Mouse (Mus musculus): ENCODE data around the gene Unc13d. TPM values are rescaled to one million over a fixed set of nuclear protein-coding genes. Genes with fewer than 3 reads are reported as not detected.
A peak's percentile ranks its signal among the peaks of the same experiment; 100 is the strongest.

Gene Unc13d
- total and polyA plus RNA-seq, 2 experiments from 2014 or later, result 0.42 to 2.7 TPM

DNA sequence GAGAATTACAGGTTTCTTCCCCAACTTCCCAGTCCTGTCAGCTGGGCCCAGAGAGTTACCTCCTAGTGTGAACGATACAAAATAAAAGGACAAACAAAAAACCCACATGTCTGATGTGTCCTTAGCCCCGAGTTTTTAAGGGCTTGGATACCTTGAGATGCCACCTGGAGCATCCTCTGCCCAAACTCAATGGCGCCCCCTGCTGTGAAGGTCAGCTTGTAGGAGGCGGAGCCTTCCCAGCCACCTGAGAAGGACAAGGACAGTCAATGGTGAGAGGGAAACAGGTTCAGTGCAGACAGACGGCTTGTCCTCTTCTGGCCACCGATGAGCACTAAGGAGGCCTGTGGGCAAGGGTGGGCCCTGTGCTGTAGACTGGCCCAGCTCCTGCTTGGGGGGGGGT, 3.3 kb upstream of the Unc13d start:
- H3K9ac ChIP-seq (replicated peaks; ENCODE audit: low read depth, low read length), result no peak overlapping the region
- H3K4me1 ChIP-seq (ENCODE audit: control insufficient read depth, insufficient read depth), result peaks cover 7% of the 10 kb centered on the region; the same call in 1 of the 2 replicates
- no peak overlapping the region for H3K4me2 ChIP-seq (ENCODE audit: low read depth, low read length)
- H3K9me3 ChIP-seq (replicated peaks; ENCODE audit: control insufficient read depth, low read length), result no peaks in the 10 kb centered on the region
- TF ChIP-seq EP300 (IDR thresholded peaks at IDR 0.05; ENCODE audit: low read depth), result no peak
- peak; percentile 45; the same call in 1 of the 2 replicates for TF ChIP-seq CTCF (IDR thresholded peaks at IDR 0.05; ENCODE audit: low read depth)
- peaks cover 54% of the 10 kb centered on the region for H3K36me3 ChIP-seq (replicated peaks; ENCODE audit: control insufficient read depth, insufficient read depth, low read length)
- H3K27me3 ChIP-seq (ENCODE audit: control insufficient read depth, insufficient read depth, low read length), result no peaks in the 10 kb centered on the region
- ATAC-seq (ENCODE audit: insufficient read depth, low read depth) (no peak), DNase-seq (ENCODE audit: low spot score) (no peak)
- H3K27ac ChIP-seq (ENCODE audit: low read depth), result no peak overlapping the region
- 79% methylated on average over 6 of the region's 6 CpGs for WGBS
- no peak overlapping the region for H3K4me3 ChIP-seq (ENCODE audit: low read depth, low read length)

- Histone ChIP-seq H3K36me3 (replicated peaks; ENCODE audit: control insufficient read depth, insufficient read depth, low read length) (peaks cover 54% of the 10 kb centered on the region), H3K4me2 (ENCODE audit: low read depth, low read length) (no peak overlapping the region), H3K9me3 (replicated peaks; ENCODE audit: control insufficient read depth, low read length) (no peaks in the 10 kb centered on the region), H3K4me1 (ENCODE audit: control insufficient read depth, insufficient read depth) (no peaks in the 10 kb centered on the region), H3K27ac (ENCODE audit: low read depth) (no peak overlapping the region), H3K9ac (replicated peaks; ENCODE audit: low read depth, low read length) (no peak overlapping the region), H3K4me3 (ENCODE audit: low read depth, low read length) (no peak overlapping the region), H3K27me3 (ENCODE audit: control insufficient read depth, insufficient read depth, low read length) (no peaks in the 10 kb centered on the region)
- TF ChIP-seq EP300 (IDR thresholded peaks at IDR 0.05; ENCODE audit: low read depth) (no peak), CTCF (IDR thresholded peaks at IDR 0.05; ENCODE audit: low read depth) (no peak)
- ATAC-seq (ENCODE audit: insufficient read depth, low read depth) (no peak), DNase-seq (ENCODE audit: low spot score) (no peak)
- 69% methylated on average over 10 of the region's 10 CpGs for WGBS
Measured at GRCm38 (mm10) chr11:116079511-116079910, 1.8 kb upstream of the Unc13d start.

GRCm38 (mm10) chr11:116078676-116079320, 1.0 kb upstream of the Unc13d start:
- TF ChIP-seq CTCF (IDR thresholded peaks at IDR 0.05; ENCODE audit: low read depth), result no peak
- Histone ChIP-seq H3K27me3 (ENCODE audit: control insufficient read depth, insufficient read depth, low read length) (no peaks in the 10 kb centered on the region), H3K9me3 (replicated peaks; ENCODE audit: control insufficient read depth, low read length) (no peaks in the 10 kb centered on the region), H3K27ac (ENCODE audit: low read depth) (no peak overlapping the region), H3K4me1 (ENCODE audit: control insufficient read depth, insufficient read depth) (no peaks in the 10 kb centered on the region), H3K4me3 (ENCODE audit: low read depth, low read length) (no peak overlapping the region), H3K9ac (replicated peaks; ENCODE audit: low read depth, low read length) (no peak overlapping the region; the same call in 1 of the 2 replicates), H3K4me2 (ENCODE audit: low read depth, low read length) (no peak overlapping the region), H3K36me3 (replicated peaks; ENCODE audit: control insufficient read depth, insufficient read depth, low read length) (peaks cover 50% of the 10 kb centered on the region)
- no peak for DNase-seq (ENCODE audit: low spot score)
- no peak for ATAC-seq (ENCODE audit: insufficient read depth, low read depth)
- WGBS, result 60% methylated on average over 10 of the region's 10 CpGs

DNA sequence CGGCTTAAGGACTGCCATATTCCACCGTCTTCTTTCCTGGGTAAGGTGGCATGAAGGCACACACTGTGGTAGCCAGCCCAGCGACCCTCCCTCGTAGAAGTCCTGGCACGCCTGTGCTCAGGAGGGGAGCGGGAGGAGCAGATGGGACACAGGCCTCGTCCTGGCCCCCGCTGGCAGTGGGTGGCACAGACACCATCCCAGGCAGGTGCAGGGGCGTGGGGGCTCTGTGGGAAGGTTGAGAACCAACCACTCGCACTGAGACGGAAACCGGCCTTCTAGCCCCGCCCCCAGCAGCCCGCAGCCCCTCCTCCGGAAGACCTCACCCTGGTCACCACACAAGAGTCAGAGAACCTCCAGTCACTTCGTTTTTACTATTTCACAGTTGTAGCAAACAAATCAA, 460 bp upstream of the Unc13d start:
- no peaks in the 10 kb centered on the region for H3K9me3 ChIP-seq (replicated peaks; ENCODE audit: control insufficient read depth, low read length)
- 24% methylated on average over 16 of the region's 16 CpGs for WGBS
- no peaks in the 10 kb centered on the region for H3K27me3 ChIP-seq (ENCODE audit: control insufficient read depth, insufficient read depth, low read length)
- ATAC-seq (ENCODE audit: insufficient read depth, low read depth) (no peak), DNase-seq (ENCODE audit: low spot score) (no peak)
- no peak overlapping the region for H3K4me3 ChIP-seq (ENCODE audit: low read depth, low read length)
- no peaks in the 10 kb centered on the region for H3K4me1 ChIP-seq (ENCODE audit: control insufficient read depth, insufficient read depth)
- peak overlapping the region; percentile 10 for H3K4me2 ChIP-seq (ENCODE audit: low read depth, low read length)
- H3K27ac ChIP-seq (ENCODE audit: low read depth), result peak overlapping the region; percentile 43; the same call in 1 of the 2 replicates
- TF ChIP-seq EP300 (IDR thresholded peaks at IDR 0.05; ENCODE audit: low read depth), result no peak
- TF ChIP-seq CTCF (IDR thresholded peaks at IDR 0.05; ENCODE audit: low read depth), result no peak
- peaks cover 45% of the 10 kb centered on the region for H3K36me3 ChIP-seq (replicated peaks; ENCODE audit: control insufficient read depth, insufficient read depth, low read length)
- no peak overlapping the region for H3K9ac ChIP-seq (replicated peaks; ENCODE audit: low read depth, low read length)

- Histone ChIP-seq H3K27ac (ENCODE audit: low read depth) (peak overlapping the region; percentile 13; the same call in 1 of the 2 replicates), H3K4me1 (ENCODE audit: control insufficient read depth, insufficient read depth) (no peaks in the 10 kb centered on the region), H3K4me3 (ENCODE audit: low read depth, low read length) (peak overlapping the region; percentile 19; the same call in 1 of the 2 replicates), H3K9me3 (replicated peaks; ENCODE audit: control insufficient read depth, low read length) (no peaks in the 10 kb centered on the region), H3K36me3 (replicated peaks; ENCODE audit: control insufficient read depth, insufficient read depth, low read length) (peaks cover 33% of the 10 kb centered on the region), H3K27me3 (ENCODE audit: control insufficient read depth, insufficient read depth, low read length) (no peaks in the 10 kb centered on the region), H3K4me2 (ENCODE audit: low read depth, low read length) (peak overlapping the region; percentile 10; the same call in 1 of the 2 replicates), H3K9ac (replicated peaks; ENCODE audit: low read depth, low read length) (no peak overlapping the region; the same call in 1 of the 2 replicates)
- 67% methylated on average over 7 of the region's 7 CpGs for WGBS
- ATAC-seq (ENCODE audit: insufficient read depth, low read depth) (no peak), DNase-seq (ENCODE audit: low spot score) (no peak)
- TF ChIP-seq CTCF (IDR thresholded peaks at IDR 0.05; ENCODE audit: low read depth) (no peak), EP300 (IDR thresholded peaks at IDR 0.05; ENCODE audit: low read depth) (no peak)
Measured at GRCm38 (mm10) chr11:116076836-116077235, 925 bp downstream of the Unc13d start.

DNA sequence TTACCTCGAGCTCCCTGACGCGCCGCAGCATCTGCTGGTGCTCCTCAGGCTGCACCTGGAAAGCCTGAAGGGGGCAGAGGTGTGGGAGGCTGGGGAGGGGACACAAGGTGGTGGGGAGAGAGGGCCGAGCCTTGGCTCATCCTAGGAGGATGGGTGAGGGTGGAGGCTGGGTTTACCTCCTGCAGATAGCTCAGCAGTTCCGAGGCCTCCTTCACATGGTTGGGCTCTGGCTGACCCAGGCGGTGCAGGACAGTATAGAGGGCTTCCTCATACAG, 1.6 kb downstream of the Unc13d start:
- no peak for TF ChIP-seq CTCF (IDR thresholded peaks at IDR 0.05; ENCODE audit: low read depth)
- no peak for TF ChIP-seq EP300 (IDR thresholded peaks at IDR 0.05; ENCODE audit: low read depth)
- H3K4me1 ChIP-seq (ENCODE audit: control insufficient read depth, insufficient read depth), result no peaks in the 10 kb centered on the region
- no peak overlapping the region for H3K4me3 ChIP-seq (ENCODE audit: low read depth, low read length)
- H3K27me3 ChIP-seq (ENCODE audit: control insufficient read depth, insufficient read depth, low read length), result no peaks in the 10 kb centered on the region
- no peak overlapping the region; the same call in 1 of the 2 replicates for H3K4me2 ChIP-seq (ENCODE audit: low read depth, low read length)
- no peak overlapping the region for H3K9ac ChIP-seq (replicated peaks; ENCODE audit: low read depth, low read length)
- WGBS, result 69% methylated on average over 7 of the region's 7 CpGs
- DNase-seq (ENCODE audit: low spot score) (no peak), ATAC-seq (ENCODE audit: insufficient read depth, low read depth) (no peak; the same call in 1 of the 2 replicates)
- H3K27ac ChIP-seq (ENCODE audit: low read depth), result no peak overlapping the region
- H3K9me3 ChIP-seq (replicated peaks; ENCODE audit: control insufficient read depth, low read length), result no peaks in the 10 kb centered on the region
- peaks cover 26% of the 10 kb centered on the region for H3K36me3 ChIP-seq (replicated peaks; ENCODE audit: control insufficient read depth, insufficient read depth, low read length)

Measured in heart, postnatal 0 days (tissue).